Mouse (Mus musculus) heart, adult 2 months (tissue): ENCODE measurements around the gene Mfrp.

Source experiments
- CTCF ChIP-seq: fragments of 200-600 bp; IDR thresholded peaks from 2 replicates; pipeline ENCODE4 v1.8.1; 2022; ENCODE audit warnings: antibody characterized with exemption, mild to moderate bottlenecking, moderate library complexity
- EP300 ChIP-seq: fragments of 200-500 bp; IDR thresholded peaks from 2 replicates; pipeline ENCODE4 v1.6.1; 2011; ENCODE audit warnings: low read depth, low read length, control low read depth; ENCODE audit not compliant: insufficient read depth
- POLR2A ChIP-seq: fragments of 200-500 bp; IDR thresholded peaks from 2 replicates; pipeline ENCODE4 v1.6.1; 2011; ENCODE audit warnings: mild to moderate bottlenecking, low read depth, low read length, control low read depth; ENCODE audit not compliant: insufficient read depth

GRCm38 (mm10) chr9:44069252-44069651, 32.3 kb upstream of the Mfrp start:
- TF ChIP-seq POLR2A (peak; percentile 85), CTCF (no peak), EP300 (no peak)
